Mouse (Mus musculus): ENCODE results near the gene Cacng4. TPM values are rescaled to one million over a fixed set of nuclear protein-coding genes. Genes with fewer than 3 reads are reported as not detected.

The Cacng4 gene
- total RNA-seq, 1 experiment from 2014 or later: not detected

DNA sequence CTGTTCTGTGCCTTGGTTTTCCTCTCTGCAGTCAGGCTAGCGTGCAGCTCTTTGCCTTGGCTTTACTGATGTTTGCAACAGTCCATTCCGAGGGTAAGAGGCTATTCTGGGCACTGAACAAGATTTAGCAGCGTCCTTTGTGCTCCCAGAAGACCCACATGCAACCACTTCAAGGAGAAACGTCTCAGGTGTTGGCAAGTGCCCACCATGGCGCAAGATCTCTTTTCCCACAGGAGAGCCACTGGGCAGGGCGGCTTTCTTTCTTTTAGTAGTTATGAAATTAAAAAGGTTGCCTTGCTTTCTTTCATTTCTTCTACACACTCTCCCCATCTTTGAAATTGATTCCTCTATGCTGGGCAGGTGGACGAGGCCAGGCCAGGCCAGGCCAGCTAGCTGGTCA is 65.2 kb downstream of the Cacng4 start:
- ATAC-seq (ENCODE audit: extremely low read depth, insufficient number of reproducible peaks, low FRiP score, poor library complexity, severe bottlenecking): no peak

DNA sequence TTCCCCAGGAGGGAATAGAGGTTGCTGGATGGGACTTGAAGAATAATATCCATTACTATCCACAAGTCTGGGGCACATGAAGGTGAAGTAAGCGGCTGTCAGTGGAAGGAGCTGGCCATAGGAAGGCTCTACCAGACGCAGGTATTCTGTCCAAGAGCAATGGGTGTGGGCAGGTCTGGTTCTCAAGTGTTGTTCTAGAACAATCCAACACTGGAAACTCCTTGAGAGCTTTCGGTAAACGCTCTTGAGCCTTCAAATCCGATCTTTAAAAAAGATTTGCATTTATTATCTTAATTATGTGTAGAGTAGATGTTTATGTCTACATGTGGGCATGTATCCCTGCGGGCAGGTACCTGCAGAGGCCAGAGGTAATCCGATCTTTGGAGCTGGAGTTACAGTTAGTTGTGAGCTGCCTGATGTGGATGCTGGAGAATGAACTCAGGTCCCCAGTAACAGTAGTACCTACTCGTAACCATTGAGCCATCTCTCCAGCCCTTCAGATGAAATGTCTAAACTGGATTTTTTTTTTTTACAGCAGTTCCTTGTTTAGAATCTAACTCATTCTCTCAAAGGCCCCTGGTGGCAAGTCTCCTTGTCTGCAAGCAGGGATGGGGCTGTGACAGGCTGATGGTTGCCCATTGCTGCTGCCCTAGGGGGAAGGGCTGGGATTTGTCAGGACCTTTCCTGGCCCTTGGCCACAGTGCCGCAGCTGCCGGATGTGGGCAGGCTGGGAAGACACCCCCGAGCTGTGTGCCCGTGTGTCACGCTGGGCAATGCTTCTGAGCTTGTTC is 66.1 kb downstream of the Cacng4 start:
- ATAC-seq (ENCODE audit: extremely low read depth, insufficient number of reproducible peaks, low FRiP score, poor library complexity, severe bottlenecking): no peak

DNA sequence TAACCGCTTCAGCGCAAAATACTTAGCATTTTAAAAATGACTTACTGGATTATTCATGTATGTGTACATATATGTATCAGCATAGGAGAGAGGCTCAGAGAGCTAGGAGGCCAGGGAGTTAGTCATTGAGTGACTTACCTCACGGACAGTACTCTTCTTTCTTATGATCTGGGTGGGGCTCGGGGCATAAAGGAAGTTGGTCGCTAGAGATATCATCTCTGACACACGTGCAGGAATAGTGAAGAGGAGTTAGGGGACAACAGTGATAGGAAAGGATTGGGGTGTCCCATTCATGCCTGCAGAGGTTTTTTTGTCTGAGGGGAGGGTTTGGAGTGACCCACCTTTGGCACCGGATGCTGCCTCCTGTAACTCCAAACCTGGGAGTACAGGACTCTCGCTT is 69.8 kb downstream of the Cacng4 start:
- ATAC-seq (ENCODE audit: extremely low read depth, insufficient number of reproducible peaks, low FRiP score, poor library complexity, severe bottlenecking): no peak

DNA sequence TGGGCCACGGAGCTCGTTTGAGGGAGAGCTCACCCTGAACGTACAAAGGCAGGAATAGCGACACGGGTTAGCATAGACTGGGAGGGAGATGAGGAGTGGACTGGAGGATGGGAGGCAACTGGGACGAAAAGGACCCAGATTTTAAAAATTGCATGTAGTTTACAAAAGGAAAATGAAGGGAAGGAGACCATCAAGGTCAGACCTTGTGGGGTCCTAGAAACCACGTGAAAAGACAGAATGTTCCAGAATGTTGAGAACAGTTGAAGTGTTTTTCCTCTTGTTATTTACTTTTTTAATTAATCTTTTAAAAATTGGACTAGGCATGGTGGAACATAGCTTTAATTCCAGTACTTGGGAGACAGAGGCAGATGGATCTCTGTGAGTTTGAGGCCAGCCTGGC is 73.3 kb downstream of the Cacng4 start:
- no peak for ATAC-seq (ENCODE audit: extremely low read depth, insufficient number of reproducible peaks, low FRiP score, poor library complexity, severe bottlenecking)

DNA sequence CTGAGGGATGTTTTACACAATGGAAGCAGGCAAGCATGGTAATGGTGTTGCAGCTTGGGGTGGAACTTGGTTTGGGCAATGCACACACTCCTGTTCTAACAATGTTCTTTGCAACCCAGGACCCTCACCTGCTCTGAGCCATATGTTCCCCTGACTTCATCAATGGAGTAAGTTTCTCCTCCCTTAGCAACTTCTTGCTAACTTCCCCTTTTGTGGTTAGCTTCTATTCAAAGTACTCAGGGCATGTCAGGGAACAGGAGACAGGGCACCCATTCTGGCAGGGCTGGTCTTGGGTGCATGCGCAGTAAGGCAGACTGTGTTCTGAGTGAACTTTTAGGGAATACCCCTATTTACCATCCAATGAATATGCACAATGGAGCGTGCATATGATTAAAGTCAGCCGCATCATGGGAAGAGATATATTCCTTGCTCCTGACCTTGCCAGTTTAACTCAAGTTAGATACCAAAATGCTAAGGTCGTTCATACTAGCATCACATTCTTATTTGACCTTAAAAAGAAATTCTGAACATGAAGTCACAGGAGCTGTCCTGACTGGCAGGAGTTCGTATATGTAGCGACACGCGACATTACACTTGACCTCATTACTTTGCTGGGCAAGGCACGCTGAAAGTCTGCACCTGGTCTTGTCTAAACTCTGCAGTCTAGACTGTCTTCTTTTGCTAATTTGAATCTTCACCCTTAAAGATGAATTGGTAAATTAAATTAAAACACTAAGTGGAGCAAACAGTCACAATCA is 73.9 kb downstream of the Cacng4 start:
- no peak for ATAC-seq (ENCODE audit: extremely low read depth, insufficient number of reproducible peaks, low FRiP score, poor library complexity, severe bottlenecking)

DNA sequence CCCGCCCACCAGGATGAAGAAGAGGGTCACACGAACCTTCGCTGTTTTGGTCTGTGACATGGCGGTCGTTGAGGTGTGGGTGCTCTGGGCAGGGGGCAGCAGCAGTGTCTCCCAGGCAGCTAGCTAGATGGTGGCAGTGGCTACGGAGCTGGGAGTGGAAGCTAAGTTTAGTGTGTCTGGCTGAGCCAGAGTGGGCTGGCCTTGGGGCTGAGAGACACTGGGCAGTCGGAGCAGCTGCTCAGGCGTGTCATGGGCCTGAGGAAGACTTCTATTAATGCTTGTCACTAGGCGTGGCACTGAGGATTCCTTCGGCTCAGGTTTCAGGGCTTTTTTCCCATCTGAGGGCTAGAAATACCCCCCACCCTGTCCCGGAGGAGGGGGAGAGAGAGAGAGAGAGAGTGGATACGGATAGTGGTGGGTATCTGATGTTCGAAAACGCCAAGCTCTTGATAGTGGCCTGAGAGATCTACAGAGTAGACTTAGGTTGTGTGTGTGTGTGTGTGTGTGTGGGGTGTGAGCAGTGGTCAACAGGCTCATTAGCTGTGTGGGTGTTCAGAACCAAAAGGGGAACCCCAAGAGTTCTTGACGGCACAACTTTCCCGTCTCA is 77.9 kb downstream of the Cacng4 start, which contains the start of gene Cacng1:
Gene Cacng1 (minus strand): TSS at position 191 of the 607 bp plus-strand sequence.
- no peak for ATAC-seq (ENCODE audit: extremely low read depth, insufficient number of reproducible peaks, low FRiP score, poor library complexity, severe bottlenecking)

DNA sequence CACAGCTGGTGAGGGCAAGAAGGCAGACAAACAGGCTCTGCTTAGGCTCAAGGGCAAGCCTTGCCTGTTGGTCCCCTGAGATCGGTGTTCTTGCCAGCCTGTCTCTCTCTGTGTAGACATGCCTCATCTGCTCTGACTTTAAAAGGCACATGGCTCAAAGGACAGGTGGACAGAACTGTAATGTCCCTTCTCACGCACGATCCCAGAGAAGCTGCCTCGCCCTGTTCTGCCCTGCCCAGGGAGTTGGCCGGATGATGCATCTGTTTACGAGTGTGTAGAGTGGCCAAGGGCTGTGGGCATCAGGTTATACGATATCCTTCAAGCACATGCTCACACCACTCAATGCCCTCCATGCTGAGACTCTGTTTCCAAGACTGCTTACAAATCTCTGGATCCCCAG is 80.0 kb downstream of the Cacng4 start:
- no peak for ATAC-seq (ENCODE audit: extremely low read depth, insufficient number of reproducible peaks, low FRiP score, poor library complexity, severe bottlenecking)

DNA sequence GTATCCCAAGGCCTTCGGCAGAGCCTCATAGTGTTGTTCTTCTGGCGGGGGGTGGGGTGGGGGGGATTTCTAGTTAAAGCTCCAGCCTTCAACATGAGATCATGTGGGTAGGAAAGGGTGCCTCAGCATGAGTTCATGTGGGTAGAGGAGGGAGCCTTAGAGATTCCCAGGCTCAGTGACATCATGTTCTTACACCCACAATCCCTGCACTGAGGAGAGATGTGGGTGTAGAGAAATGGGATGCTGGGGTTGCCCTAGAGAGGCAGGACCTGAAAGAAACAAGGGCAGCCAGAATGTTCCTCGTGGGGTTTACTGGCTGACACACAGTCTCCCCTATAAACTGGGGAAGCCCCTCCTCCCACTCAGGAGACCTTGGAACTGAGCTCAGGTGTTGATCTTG is 84.0 kb downstream of the Cacng4 start:
- ATAC-seq (ENCODE audit: extremely low read depth, insufficient number of reproducible peaks, low FRiP score, poor library complexity, severe bottlenecking): no peak

DNA sequence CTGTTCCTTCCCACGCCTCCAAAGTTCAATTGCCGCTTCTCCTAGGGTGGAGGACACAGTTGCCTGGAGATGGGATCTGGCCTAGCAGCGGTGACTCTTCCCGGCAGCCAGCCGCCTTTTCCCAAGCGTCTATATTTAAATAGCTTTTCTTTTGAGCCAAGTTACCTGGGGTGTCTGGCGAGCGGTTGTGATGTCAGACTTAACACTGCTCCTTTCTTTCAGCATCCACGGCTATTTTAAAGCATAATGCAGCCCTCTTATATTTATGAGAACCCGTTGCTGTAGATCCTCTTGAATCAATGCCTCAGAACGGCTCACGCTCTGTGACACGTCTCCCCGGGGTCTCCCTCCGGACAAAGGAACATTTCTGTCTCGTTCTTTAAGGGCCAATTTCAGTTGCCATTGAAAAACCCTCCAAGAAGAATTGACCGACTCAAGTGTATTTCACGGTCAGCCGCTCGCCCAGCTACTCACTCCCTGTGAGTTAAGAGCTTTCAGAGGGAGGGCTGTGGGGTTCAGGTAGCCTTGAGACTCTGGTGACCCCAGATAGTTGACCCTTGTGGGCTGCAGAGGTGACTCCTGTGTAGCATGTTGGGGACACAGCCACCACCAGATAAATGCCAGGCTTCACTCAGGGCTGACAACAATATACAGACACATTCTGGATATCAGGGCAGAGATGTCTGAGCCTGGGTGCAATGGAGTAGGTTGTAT is 86.3 kb downstream of the Cacng4 start:
- ATAC-seq (ENCODE audit: extremely low read depth, insufficient number of reproducible peaks, low FRiP score, poor library complexity, severe bottlenecking): no peak

DNA sequence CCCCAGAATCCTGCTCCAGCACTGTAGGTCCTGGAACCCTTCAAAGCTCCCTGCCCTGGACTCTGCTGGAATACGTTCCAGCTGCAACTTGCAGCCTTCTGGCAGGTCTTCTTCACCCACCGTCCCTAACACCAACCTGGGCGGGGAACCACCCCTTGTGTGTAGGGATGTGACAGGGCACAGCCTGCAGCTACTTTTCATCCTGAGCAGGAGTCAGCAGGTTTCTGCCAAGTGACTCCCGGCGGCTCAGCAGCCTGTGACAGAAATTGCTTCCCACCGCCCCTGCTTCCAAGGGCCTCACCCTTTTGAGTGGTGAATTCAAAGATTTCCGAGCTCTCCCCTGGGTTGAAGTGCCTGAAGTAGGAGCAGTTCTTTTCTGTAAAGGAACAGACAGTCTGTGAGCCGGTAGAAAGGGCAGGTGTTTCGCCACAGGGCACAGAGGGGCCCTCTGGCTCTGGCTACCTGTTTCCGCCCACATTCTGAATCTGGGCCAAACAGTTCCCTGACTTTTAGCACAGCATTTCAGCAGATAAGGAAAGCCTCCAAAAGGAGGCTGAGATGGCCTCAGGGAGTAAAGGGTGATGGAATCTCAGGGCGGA is 88.8 kb downstream of the Cacng4 start:
- ATAC-seq (ENCODE audit: extremely low read depth, insufficient number of reproducible peaks, low FRiP score, poor library complexity, severe bottlenecking): no peak

DNA sequence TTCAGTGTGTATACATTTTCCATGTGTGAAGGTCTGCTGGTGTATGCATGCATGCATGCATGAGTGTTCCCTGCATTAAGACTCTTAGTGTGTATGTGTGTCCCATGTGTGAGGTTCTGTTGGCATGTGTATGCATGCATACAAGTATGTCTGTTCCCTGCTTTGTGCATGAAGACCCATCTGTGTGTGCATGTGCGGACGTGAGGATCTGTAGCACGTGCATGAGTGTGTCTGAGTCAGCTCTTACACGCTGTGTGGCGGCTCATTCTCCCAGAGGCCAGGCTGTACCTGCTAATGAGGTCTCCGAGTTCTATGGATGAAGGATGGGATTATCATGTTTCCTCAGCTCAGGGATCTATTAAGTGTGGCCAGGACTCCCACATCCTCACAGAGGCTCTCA is 89.3 kb downstream of the Cacng4 start:
- ATAC-seq (ENCODE audit: extremely low read depth, insufficient number of reproducible peaks, low FRiP score, poor library complexity, severe bottlenecking): no peak

DNA sequence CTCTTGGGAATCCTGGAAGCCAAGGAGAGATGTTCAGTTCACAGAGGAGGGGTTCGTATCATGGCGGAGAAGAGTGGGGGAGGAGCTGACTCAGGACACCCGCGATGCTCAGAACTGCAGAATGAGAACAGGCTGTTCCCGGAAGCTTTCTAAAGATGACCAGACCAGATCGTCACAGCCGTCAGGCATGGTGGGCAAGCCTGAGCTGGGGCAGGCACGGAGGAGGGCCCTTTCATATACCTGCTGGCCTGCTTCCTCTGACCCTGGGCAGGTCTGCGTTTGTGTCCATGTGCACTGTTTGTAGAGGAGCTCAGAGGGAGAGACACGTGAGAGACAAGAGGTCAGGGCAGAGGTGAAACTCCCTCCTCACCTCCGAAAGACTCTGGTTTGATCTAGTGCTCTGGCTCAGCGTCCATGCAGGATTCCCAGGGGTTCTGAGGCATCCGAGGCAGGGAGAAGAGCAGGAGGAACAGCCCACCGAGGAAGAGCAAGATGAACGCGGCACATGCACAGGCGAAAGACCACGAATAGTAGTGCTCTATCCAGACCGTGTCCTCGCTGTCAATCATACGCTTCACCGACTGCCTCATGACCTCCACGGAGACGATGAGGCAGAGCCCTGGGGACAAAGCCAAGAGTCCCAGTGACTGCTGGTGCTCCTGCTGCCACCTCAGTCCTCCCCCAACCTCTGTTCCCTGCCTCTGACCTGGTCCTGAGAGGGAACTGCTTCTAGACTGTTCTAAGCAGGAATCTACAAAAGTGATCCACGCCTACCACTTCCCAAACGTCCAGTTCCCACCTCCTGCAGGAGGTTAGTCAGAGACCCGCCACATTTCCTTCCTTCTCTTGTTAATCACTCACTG is 90.9 kb downstream of the Cacng4 start:
- ATAC-seq (ENCODE audit: extremely low read depth, insufficient number of reproducible peaks, low FRiP score, poor library complexity, severe bottlenecking): no peak

DNA sequence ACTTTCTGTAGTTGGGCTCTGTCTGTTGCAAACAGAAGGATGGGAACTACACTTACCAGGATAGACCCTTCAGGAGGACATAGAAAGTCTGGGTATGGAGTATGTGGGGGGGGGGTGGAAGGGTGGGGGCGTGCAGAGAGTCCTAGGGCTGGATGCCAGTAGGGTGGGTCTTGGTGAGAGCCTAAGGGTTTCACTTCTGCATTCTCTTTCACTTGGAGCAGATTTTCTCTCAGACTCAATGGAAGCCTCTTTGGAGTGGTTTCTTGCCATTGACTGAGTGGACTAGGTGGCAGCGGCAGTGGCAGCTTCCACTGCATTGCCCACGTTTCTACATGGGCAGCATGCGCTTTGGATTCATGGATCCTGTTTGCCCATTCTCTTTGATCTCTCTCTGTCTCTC is 94.4 kb downstream of the Cacng4 start:
- no peak for ATAC-seq (ENCODE audit: extremely low read depth, insufficient number of reproducible peaks, low FRiP score, poor library complexity, severe bottlenecking)

DNA sequence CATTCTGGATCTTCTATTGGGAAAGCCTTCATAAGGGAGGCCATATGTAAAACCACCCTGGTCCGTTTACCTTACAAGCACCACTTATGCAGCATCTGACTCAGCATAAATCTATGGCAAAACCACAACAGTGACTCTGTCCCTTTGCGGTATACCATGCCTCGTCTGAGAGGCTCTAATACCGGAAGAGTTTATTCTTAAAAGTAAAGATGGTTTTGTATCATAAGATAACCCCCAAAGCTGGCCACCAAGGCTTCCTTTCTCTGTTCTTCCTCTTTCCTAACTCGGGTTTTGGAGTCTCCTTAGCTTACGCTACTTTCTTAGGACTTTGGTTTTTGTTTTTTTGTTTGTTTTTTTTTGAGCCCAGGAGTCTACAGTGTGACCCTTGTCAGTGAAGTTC is 101.0 kb downstream of the Cacng4 start:
- no peak for ATAC-seq (ENCODE audit: extremely low read depth, insufficient number of reproducible peaks, low FRiP score, poor library complexity, severe bottlenecking)

DNA sequence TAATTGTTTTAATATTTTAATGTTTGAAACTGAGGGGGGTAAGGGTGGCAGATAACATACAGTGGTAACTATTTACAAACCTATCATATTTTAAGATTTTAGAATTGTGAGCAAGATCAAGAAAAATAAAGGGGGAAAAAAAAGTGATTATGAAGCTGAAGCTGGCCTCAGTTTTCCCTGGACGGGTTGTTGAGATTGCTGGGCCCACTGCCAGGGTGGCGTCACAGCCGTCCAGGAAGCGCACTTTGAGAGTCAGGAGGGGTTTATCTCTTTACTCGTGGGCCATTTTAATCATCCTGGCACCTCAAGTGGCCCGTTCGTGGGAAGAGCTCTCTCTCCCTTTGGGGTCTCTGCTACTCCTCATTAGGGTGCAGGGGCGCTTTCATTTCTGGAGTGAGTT is 102.8 kb downstream of the Cacng4 start:
- ATAC-seq (ENCODE audit: extremely low read depth, insufficient number of reproducible peaks, low FRiP score, poor library complexity, severe bottlenecking): no peak

DNA sequence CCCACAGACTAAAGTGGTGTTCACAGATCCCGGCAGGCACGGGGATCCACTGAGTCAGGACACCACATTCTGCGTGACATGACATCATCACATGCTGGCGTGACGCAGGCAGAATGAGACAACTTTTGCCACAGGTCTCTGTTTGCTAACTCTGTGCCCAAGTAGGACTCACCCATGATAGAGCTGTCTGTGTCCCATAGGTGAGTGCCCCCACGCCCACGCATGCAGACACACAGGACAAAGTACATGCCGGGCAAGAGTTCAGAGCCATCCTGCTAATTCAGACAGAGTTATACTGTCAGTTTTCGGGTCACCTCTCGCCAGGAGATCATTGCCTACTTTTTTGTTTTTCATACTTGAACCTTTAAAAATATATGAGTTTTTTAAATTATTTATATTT is 105.9 kb downstream of the Cacng4 start:
- ATAC-seq (ENCODE audit: extremely low read depth, insufficient number of reproducible peaks, low FRiP score, poor library complexity, severe bottlenecking): no peak

DNA sequence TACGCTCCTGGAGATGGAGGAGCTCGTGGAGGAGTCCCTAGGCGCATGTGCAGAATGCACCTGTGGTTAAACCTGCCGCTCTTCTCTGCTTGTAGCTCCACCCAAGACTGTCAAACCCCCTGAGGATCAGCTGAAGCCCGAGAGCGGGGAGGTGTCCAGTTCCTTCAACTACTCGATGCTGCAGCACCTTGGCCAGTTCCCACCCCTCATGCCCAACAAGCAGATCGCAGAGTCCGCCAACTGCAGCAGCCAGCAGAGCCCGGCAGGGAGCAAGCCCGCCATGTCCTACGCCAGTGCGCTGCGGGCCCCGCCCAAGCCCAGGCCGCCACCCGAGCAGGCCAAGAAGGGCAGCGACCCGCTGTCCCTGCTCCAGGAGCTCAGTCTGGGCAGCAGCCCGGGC is 108.1 kb downstream of the Cacng4 start:
- ATAC-seq (ENCODE audit: extremely low read depth, insufficient number of reproducible peaks, low FRiP score, poor library complexity, severe bottlenecking): no peak
